9 mouse cellular contexts compared by ENCODE assay signal in genomic region chr3:37468170-37468569, GRCm38 (mm10). TPM values are rescaled to one million over a fixed set of nuclear protein-coding genes. Genes with fewer than 3 reads are reported as not detected.
DNase-seq lines count a peak whose midpoint lies in the region; ATAC-seq lines count a peak whose summit lies in the region.
"Had no signal": no experiment of that assay in that cellular context is flagged by ENCODE, and none has a peak within 500 bp of the region (broad histone marks: within the 10 kb centered on the region; RNA-seq: fewer than 3 reads in every experiment).

No protein-coding gene starts in this region.

- no peak overlapping the region for H3K27ac ChIP-seq in forebrain, embryonic 13.5 days
- H3K27ac ChIP-seq in forebrain, embryonic 10.5 days = no peak overlapping the region
- H3K27ac ChIP-seq: midbrain, embryonic 12.5 days had no signal

- H3K27me3 ChIP-seq in forebrain, embryonic 13.5 days = no peaks in the 10 kb centered on the region
- no peaks in the 10 kb centered on the region for H3K27me3 ChIP-seq in forebrain, embryonic 10.5 days (ENCODE audit: poor library complexity, severe bottlenecking)
- H3K27me3 ChIP-seq: midbrain, embryonic 12.5 days had no signal

- WGBS in forebrain, embryonic 13.5 days = 95% methylated on average over 2 of the region's 2 CpGs
- 93% methylated on average over 2 of the region's 2 CpGs for WGBS in forebrain, embryonic 10.5 days

- DNase-seq in forebrain, embryonic 10.5 days (ENCODE audit: extremely low spot score, low spot score) = no peak
- DNase-seq in lung, postnatal 10 days = peak; percentile 7
- DNase-seq in lung, postnatal 36 days = no peak
- peak; percentile 34 for DNase-seq in retina, postnatal 1 day
- no peak for DNase-seq in kidney, adult 18-20 months
- DNase-seq in thymus, postnatal 14 days = no peak

- no peak overlapping the region for H3K4me2 ChIP-seq in forebrain, embryonic 13.5 days
- H3K4me2 ChIP-seq: midbrain, embryonic 12.5 days had no signal

- H3K9ac ChIP-seq in forebrain, embryonic 13.5 days = no peak overlapping the region
- H3K9ac ChIP-seq: midbrain, embryonic 12.5 days had no signal

- H3K4me3 ChIP-seq in forebrain, embryonic 13.5 days = no peak overlapping the region
- H3K4me3 ChIP-seq in forebrain, embryonic 10.5 days = no peak overlapping the region
- H3K4me3 ChIP-seq: midbrain, embryonic 12.5 days had no signal

- no peaks in the 10 kb centered on the region for H3K9me3 ChIP-seq in forebrain, embryonic 13.5 days (replicated peaks)
- no peaks in the 10 kb centered on the region for H3K9me3 ChIP-seq in forebrain, embryonic 10.5 days
- H3K9me3 ChIP-seq: midbrain, embryonic 12.5 days had no signal

- ATAC-seq in forebrain, embryonic 13.5 days = peak; percentile 74
- ATAC-seq in erythroblast, adult 5-6 weeks (replicated peaks; ENCODE audit: low FRiP score, poor library complexity, severe bottlenecking) = 0 out of 2 replicates have a peak, but pooled peaks have one; percentile 46

- H3K4me1 ChIP-seq in forebrain, embryonic 13.5 days = no peaks in the 10 kb centered on the region
- H3K4me1 ChIP-seq in forebrain, embryonic 10.5 days = no peaks in the 10 kb centered on the region
- H3K4me1 ChIP-seq: midbrain, embryonic 12.5 days had no signal

- H3K36me3 ChIP-seq in forebrain, embryonic 13.5 days (ENCODE audit: poor library complexity, severe bottlenecking) = peaks cover 3% of the 10 kb centered on the region; the same call in 1 of the 2 replicates
- H3K36me3 ChIP-seq in forebrain, embryonic 10.5 days (replicated peaks) = peaks cover 12% of the 10 kb centered on the region; the same call in 1 of the 2 replicates
- H3K36me3 ChIP-seq: midbrain, embryonic 12.5 days had no signal

RNA-seq across cellular contexts. Expression of gene Nudt6, which starts 48.2 kb away (rescaled TPM):
- polyA plus RNA-seq in forebrain, embryonic 13.5 days (2015; fragmentation: Nextera tagmentation; extraction: Ambion mirVana) = 3.3 and 4.6 TPM in 2 replicates
- polyA plus RNA-seq in forebrain, embryonic 10.5 days (2016; fragmentation: Nextera tagmentation; extraction: Ambion mirVana) = 4.5 and 5.1 TPM in 2 replicates
- 1.3 TPM in 1 of 2 replicates, not detected in the other for total RNA-seq in erythroblast, adult 5-6 weeks (2015; ENCODE audit: low replicate concordance)
- 1.5 and 7.5 TPM in 2 replicates for total RNA-seq in erythroblast, adult 5-6 weeks (2017; ENCODE audit: low replicate concordance)

RNA-seq across cellular contexts. Expression of gene Spata5, which starts 48.5 kb away (rescaled TPM):
- 33.3 and 38.3 TPM in 2 replicates for polyA plus RNA-seq in forebrain, embryonic 13.5 days (2015; fragmentation: Nextera tagmentation; extraction: Ambion mirVana)
- polyA plus RNA-seq in forebrain, embryonic 10.5 days (2016; fragmentation: Nextera tagmentation; extraction: Ambion mirVana) = 56.2 and 56.4 TPM in 2 replicates
- total RNA-seq in erythroblast, adult 5-6 weeks (2015; ENCODE audit: low replicate concordance) = 1.0 and 2.5 TPM in 2 replicates
- 22.2 and 23.6 TPM in 2 replicates for total RNA-seq in erythroblast, adult 5-6 weeks (2017; ENCODE audit: low replicate concordance)

Comparison
In these comparisons a context has a peak if more than half of its experiments do, and no peak if none do; other contexts are left out.
1. DNase-seq: peak in lung, postnatal 10 days (single experiment) and retina, postnatal 1 day (single experiment); none in forebrain, embryonic 10.5 days (single experiment), lung, postnatal 36 days (single experiment), kidney, adult 18-20 months (single experiment) and thymus, postnatal 14 days (single experiment).